Mouse (Mus musculus): ENCODE measurements at regions not wholly inside any gene's neighbourhood (a gene's known extent, or its start where the extent isn't known, plus 50 kb on each side); places are given as distances from the start of the nearest gene placed in this dataset.

GRCm38 (mm10) chr3:149683561-149683960, 693.2 kb upstream of the Adgrl2 start:
- Histone ChIP-seq H3K27me3 (ENCODE audit: poor library complexity, severe bottlenecking) (no peaks in the 10 kb centered on the region), H3K9me3 (no peaks in the 10 kb centered on the region), H3K36me3 (replicated peaks) (no peaks in the 10 kb centered on the region), H3K4me1 (no peaks in the 10 kb centered on the region), H3K27ac (no peak overlapping the region), H3K4me3 (no peak overlapping the region)
- DNase-seq (ENCODE audit: extremely low spot score, low spot score): no peak
- WGBS: 89% methylated on average over 4 of the region's 4 CpGs

- no peak overlapping the region for H3K4me3 ChIP-seq
- no peaks in the 10 kb centered on the region for H3K27me3 ChIP-seq (ENCODE audit: poor library complexity, severe bottlenecking)
- no peak for DNase-seq (ENCODE audit: extremely low spot score, low spot score)
- no peak overlapping the region for H3K27ac ChIP-seq
- no peaks in the 10 kb centered on the region for H3K9me3 ChIP-seq
- no peaks in the 10 kb centered on the region for H3K4me1 ChIP-seq
- WGBS: 97% methylated on average over 5 of the region's 5 CpGs
- H3K36me3 ChIP-seq (replicated peaks): no peaks in the 10 kb centered on the region
Observed at GRCm38 (mm10) chr3:149682246-149682645, 691.9 kb upstream of the Adgrl2 start.

GRCm38 (mm10) chr3:149673926-149674325, 683.6 kb upstream of the Adgrl2 start:
- no peaks in the 10 kb centered on the region for H3K36me3 ChIP-seq (replicated peaks)
- DNase-seq (ENCODE audit: extremely low spot score, low spot score): no peak
- no peaks in the 10 kb centered on the region for H3K4me1 ChIP-seq
- no peak overlapping the region for H3K4me3 ChIP-seq
- H3K9me3 ChIP-seq: no peaks in the 10 kb centered on the region
- no peaks in the 10 kb centered on the region for H3K27me3 ChIP-seq (ENCODE audit: poor library complexity, severe bottlenecking)
- no peak overlapping the region for H3K27ac ChIP-seq

GRCm38 (mm10) chr3:149664624-149665023, 674.3 kb upstream of the Adgrl2 start:
- Histone ChIP-seq H3K27ac (no peak overlapping the region), H3K36me3 (replicated peaks) (no peaks in the 10 kb centered on the region), H3K4me3 (no peak overlapping the region), H3K9me3 (no peaks in the 10 kb centered on the region), H3K27me3 (ENCODE audit: poor library complexity, severe bottlenecking) (no peaks in the 10 kb centered on the region), H3K4me1 (no peaks in the 10 kb centered on the region)
- DNase-seq (ENCODE audit: extremely low spot score, low spot score): no peak
- 89% methylated on average over 3 of the region's 3 CpGs for WGBS

GRCm38 (mm10) chr3:149638324-149638723, 648.0 kb upstream of the Adgrl2 start:
- 89% methylated on average over 2 of the region's 2 CpGs for WGBS
- DNase-seq (ENCODE audit: extremely low spot score, low spot score): no peak
- Histone ChIP-seq H3K27ac (no peak overlapping the region), H3K4me1 (no peaks in the 10 kb centered on the region), H3K9me3 (no peaks in the 10 kb centered on the region), H3K4me3 (no peak overlapping the region), H3K36me3 (replicated peaks) (no peaks in the 10 kb centered on the region), H3K27me3 (ENCODE audit: poor library complexity, severe bottlenecking) (no peaks in the 10 kb centered on the region)

- H3K4me1 ChIP-seq: no peaks in the 10 kb centered on the region
- H3K36me3 ChIP-seq (replicated peaks): no peaks in the 10 kb centered on the region
- no peak for DNase-seq (ENCODE audit: extremely low spot score, low spot score)
- H3K27me3 ChIP-seq (ENCODE audit: poor library complexity, severe bottlenecking): no peaks in the 10 kb centered on the region
- no peak overlapping the region for H3K27ac ChIP-seq
- no peak overlapping the region for H3K4me3 ChIP-seq
- no peaks in the 10 kb centered on the region for H3K9me3 ChIP-seq
Observed at GRCm38 (mm10) chr3:149626186-149626585, 635.8 kb upstream of the Adgrl2 start.

- no peak overlapping the region for H3K4me3 ChIP-seq
- no peaks in the 10 kb centered on the region for H3K4me1 ChIP-seq
- 87% methylated on average over 1 of the region's 1 CpGs for WGBS
- H3K36me3 ChIP-seq (replicated peaks): no peaks in the 10 kb centered on the region
- H3K27ac ChIP-seq: no peak overlapping the region
- H3K9me3 ChIP-seq: no peaks in the 10 kb centered on the region
- H3K27me3 ChIP-seq (ENCODE audit: poor library complexity, severe bottlenecking): no peaks in the 10 kb centered on the region
- no peak for DNase-seq (ENCODE audit: extremely low spot score, low spot score)
Observed at GRCm38 (mm10) chr3:149625497-149625896, 635.1 kb upstream of the Adgrl2 start.

GRCm38 (mm10) chr3:149625066-149625465, 634.7 kb upstream of the Adgrl2 start:
- 89% methylated on average over 3 of the region's 3 CpGs for WGBS
- Histone ChIP-seq H3K4me1 (no peaks in the 10 kb centered on the region), H3K27ac (no peak overlapping the region), H3K4me3 (no peak overlapping the region), H3K9me3 (no peaks in the 10 kb centered on the region), H3K36me3 (replicated peaks) (no peaks in the 10 kb centered on the region), H3K27me3 (ENCODE audit: poor library complexity, severe bottlenecking) (no peaks in the 10 kb centered on the region)
- DNase-seq (ENCODE audit: extremely low spot score, low spot score): no peak

- Histone ChIP-seq H3K27ac (no peak overlapping the region), H3K9me3 (no peaks in the 10 kb centered on the region), H3K4me1 (no peaks in the 10 kb centered on the region), H3K27me3 (ENCODE audit: poor library complexity, severe bottlenecking) (no peaks in the 10 kb centered on the region), H3K36me3 (replicated peaks) (no peaks in the 10 kb centered on the region), H3K4me3 (no peak overlapping the region)
- WGBS: 91% methylated on average over 4 of the region's 4 CpGs
- DNase-seq (ENCODE audit: extremely low spot score, low spot score): no peak
Observed at GRCm38 (mm10) chr3:149623851-149624532, 633.6 kb upstream of the Adgrl2 start.

GRCm38 (mm10) chr3:149603865-149604264, 613.5 kb upstream of the Adgrl2 start:
- WGBS: 42% methylated on average over 5 of the region's 5 CpGs
- Histone ChIP-seq H3K27ac (no peak overlapping the region), H3K4me1 (peaks cover 12% of the 10 kb centered on the region), H3K4me3 (no peak overlapping the region), H3K36me3 (replicated peaks) (no peaks in the 10 kb centered on the region), H3K9me3 (no peaks in the 10 kb centered on the region), H3K27me3 (ENCODE audit: poor library complexity, severe bottlenecking) (peaks cover 9% of the 10 kb centered on the region; the same call in 1 of the 2 replicates)
- DNase-seq (ENCODE audit: extremely low spot score, low spot score): no peak

GRCm38 (mm10) chr3:149601276-149601675, 610.9 kb upstream of the Adgrl2 start:
- no peak for DNase-seq (ENCODE audit: extremely low spot score, low spot score)
- H3K36me3 ChIP-seq (replicated peaks): no peaks in the 10 kb centered on the region
- H3K4me3 ChIP-seq: no peak overlapping the region

GRCm38 (mm10) chr3:149594470-149594869, 604.1 kb upstream of the Adgrl2 start:
- Histone ChIP-seq H3K4me3 (no peak overlapping the region), H3K36me3 (replicated peaks) (no peaks in the 10 kb centered on the region), H3K27me3 (ENCODE audit: poor library complexity, severe bottlenecking) (no peaks in the 10 kb centered on the region), H3K9me3 (no peaks in the 10 kb centered on the region), H3K27ac (no peak overlapping the region), H3K4me1 (no peaks in the 10 kb centered on the region)
- no peak for DNase-seq (ENCODE audit: extremely low spot score, low spot score)
- WGBS: 70% methylated on average over 4 of the region's 4 CpGs

More at GRCm38 (mm10) chr3:149601276-149601675, 610.9 kb upstream of the Adgrl2 start:
- 90% methylated on average over 5 of the region's 5 CpGs for WGBS
- no peak overlapping the region for H3K27ac ChIP-seq
- H3K9me3 ChIP-seq: no peaks in the 10 kb centered on the region
- peaks cover 9% of the 10 kb centered on the region; the same call in 1 of the 2 replicates for H3K27me3 ChIP-seq (ENCODE audit: poor library complexity, severe bottlenecking)
- H3K4me1 ChIP-seq: peaks cover 12% of the 10 kb centered on the region

GRCm38 (mm10) chr3:149585769-149586168, 595.4 kb upstream of the Adgrl2 start:
- Histone ChIP-seq H3K36me3 (replicated peaks) (no peaks in the 10 kb centered on the region), H3K9me3 (no peaks in the 10 kb centered on the region), H3K4me3 (no peak overlapping the region), H3K27me3 (ENCODE audit: poor library complexity, severe bottlenecking) (no peaks in the 10 kb centered on the region), H3K4me1 (peaks cover 16% of the 10 kb centered on the region), H3K27ac (no peak overlapping the region)
- WGBS: 35% methylated on average over 2 of the region's 2 CpGs
- DNase-seq (ENCODE audit: extremely low spot score, low spot score): no peak

GRCm38 (mm10) chr3:149581141-149581540, 590.8 kb upstream of the Adgrl2 start:
- H3K36me3 ChIP-seq (replicated peaks): no peaks in the 10 kb centered on the region
- no peak for DNase-seq (ENCODE audit: extremely low spot score, low spot score)
- 59% methylated on average over 3 of the region's 3 CpGs for WGBS
- peaks cover 23% of the 10 kb centered on the region for H3K4me1 ChIP-seq
- H3K27ac ChIP-seq: peak overlapping the region; percentile 48; the same call in 1 of the 2 replicates
- H3K9me3 ChIP-seq: no peaks in the 10 kb centered on the region
- H3K27me3 ChIP-seq (ENCODE audit: poor library complexity, severe bottlenecking): no peaks in the 10 kb centered on the region
- H3K4me3 ChIP-seq: no peak overlapping the region
